Mouse (Mus musculus) kidney, postnatal 0 days (tissue): ENCODE measurements around the gene Vmn2r81. TPM values are rescaled to one million over a fixed set of nuclear protein-coding genes. Genes with fewer than 3 reads are reported as not detected.
"Not testable (repeated sequence)": the region's sequence is repeated elsewhere in the genome, so short reads cannot be mapped to it uniquely, and the experiment has no call there.

ENCODE experiments used
- ATAC-seq: fragments of 200-750 bp; cut with Nextera tagmentation; replicated peaks from 2 replicates; pipeline ENCODE4 v1.8.0; 2017; ENCODE audit warnings: low read depth, moderate number of reproducible peaks, moderate TSS enrichment, moderate library complexity; ENCODE audit not compliant: low FRiP score
- DNase-seq: peaks from one replicate; pipeline ENCODE4 v3.0.0-alpha.2; 2016; ENCODE audit warnings: low spot score
- H3K27ac ChIP-seq: fragments of 300-500 bp; sonication (generic); 2 replicates; pipeline ENCODE4 v1.5.1; 2014; ENCODE audit warnings: mild to moderate bottlenecking
- H3K27me3 ChIP-seq: fragments of 300-500 bp; sonication (generic); 2 replicates; pipeline ENCODE4 v1.6.1; 2014; ENCODE audit warnings: low read length, mixed read lengths; ENCODE audit not compliant: insufficient read depth
- H3K36me3 ChIP-seq: fragments of 300-500 bp; sonication (generic); 2 replicates; pipeline ENCODE4 v1.6.1; 2014; ENCODE audit warnings: low read length, mixed read lengths; ENCODE audit not compliant: insufficient read depth
- H3K4me1 ChIP-seq: fragments of 300-500 bp; sonication (generic); replicated peaks from 2 replicates; pipeline ENCODE4 v1.6.1; 2014; ENCODE audit warnings: antibody characterized with exemption, low read length, mixed read lengths; ENCODE audit not compliant: insufficient read depth
- H3K4me2 ChIP-seq: fragments of 300-500 bp; sonication (generic); 2 replicates; pipeline ENCODE4 v1.6.1; 2014; ENCODE audit warnings: mild to moderate bottlenecking, low read length, moderate library complexity, mixed read lengths
- H3K4me3 ChIP-seq: fragments of 300-500 bp; sonication (generic); replicated peaks from 2 replicates; pipeline ENCODE4 v1.5.1; 2014; ENCODE audit warnings: low read depth, low read length
- H3K9ac ChIP-seq: fragments of 300-500 bp; sonication (generic); 2 replicates; pipeline ENCODE4 v1.6.1; 2014; ENCODE audit warnings: low read depth, low read length
- H3K9me3 ChIP-seq: fragments of 300-500 bp; sonication (generic); replicated peaks from 2 replicates; pipeline ENCODE4 v1.6.1; 2016; ENCODE audit warnings: low read length, inconsistent platforms, mixed read lengths
- CTCF ChIP-seq: IDR thresholded peaks from 2 replicates; pipeline ENCODE4 v1.5.1; 2016; ENCODE audit warnings: antibody characterized with exemption, low read depth, mild to moderate bottlenecking, moderate library complexity
- WGBS: fragments of 180-500 bp; shearing (Covaris S2); extraction: QIAGEN DNeasy Blood & Tissue Kit; methylation state at CpG from one replicate; pipeline ENCODE4 v1.1.7; 2014; 5-methylcytosine and 5-hydroxymethylcytosine counted together
- polyA plus RNA-seq: library from polyadenylated mRNA; unstranded; fragments of >200 nt; fragmentation: Nextera tagmentation; extraction: Ambion mirVana; gene quantifications from 2 replicates; pipeline ENCODE4 v1.2.1, GENCODE M21; 2015

Gene Vmn2r81
- polyA plus RNA-seq: not detected in 2 replicates

GRCm38 (mm10) chr10:79247392-79247791 lies at the start of gene Vmn2r81:
Vmn2r81 (plus strand) TSS chr10:79247692.
- H3K9ac ChIP-seq, H3K36me3 ChIP-seq, H3K4me2 ChIP-seq, H3K9me3 ChIP-seq, ATAC-seq, H3K27me3 ChIP-seq, DNase-seq, H3K4me3 ChIP-seq, H3K4me1 ChIP-seq, H3K27ac ChIP-seq: not testable (repeated sequence)
- 68% methylated on average over 3 of the region's 3 CpGs for WGBS

- not testable (repeated sequence) for H3K9me3 ChIP-seq, H3K4me2 ChIP-seq, H3K27ac ChIP-seq, H3K9ac ChIP-seq, H3K36me3 ChIP-seq, DNase-seq, H3K4me3 ChIP-seq, ATAC-seq, H3K27me3 ChIP-seq, H3K4me1 ChIP-seq
- whole genome bisulfite sequencing: 80% methylated on average over 1 of the region's 1 CpGs
Measured at GRCm38 (mm10) chr10:79199973-79200372, 47.5 kb upstream of the Vmn2r81 start.

GRCm38 (mm10) chr10:79220432-79220831 lies 27.1 kb upstream of the Vmn2r81 start:
- Histone ChIP-seq H3K9me3 (no peaks in the 10 kb centered on the region), H3K4me3 (no peak overlapping the region), H3K4me2 (no peak overlapping the region), H3K9ac (no peak overlapping the region), H3K27ac (no peak overlapping the region), H3K27me3 (no peaks in the 10 kb centered on the region), H3K4me1 (no peaks in the 10 kb centered on the region), H3K36me3 (no peaks in the 10 kb centered on the region)
- DNase-seq (no peak), ATAC-seq (no peak)
- TF ChIP-seq CTCF: no peak

DNA sequence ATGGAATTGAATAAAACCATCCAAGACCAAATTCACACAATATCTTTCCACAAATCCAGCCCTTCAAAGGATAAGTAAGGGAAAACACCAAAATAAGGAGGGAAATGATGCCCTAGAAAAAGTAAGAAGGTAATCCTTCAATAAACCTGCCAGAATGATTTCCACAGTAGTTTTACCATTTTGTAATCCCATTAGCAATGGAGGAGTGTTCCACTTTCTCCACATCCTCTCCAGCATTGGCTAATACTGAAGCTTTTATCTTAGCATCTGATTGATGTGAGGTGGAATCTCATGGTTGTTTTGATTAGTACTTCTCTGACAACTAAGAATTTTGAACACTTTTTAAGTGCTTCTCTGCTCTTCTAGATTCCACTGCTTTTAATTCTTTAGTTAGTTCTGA lies 25.9 kb upstream of the Vmn2r81 start:
- Histone ChIP-seq H3K4me2 (no peak overlapping the region), H3K9me3 (no peaks in the 10 kb centered on the region), H3K4me1 (no peaks in the 10 kb centered on the region), H3K36me3 (no peaks in the 10 kb centered on the region), H3K27me3 (no peaks in the 10 kb centered on the region), H3K27ac (no peak overlapping the region), H3K9ac (no peak overlapping the region), H3K4me3 (no peak overlapping the region)
- ATAC-seq: no peak
- DNase-seq: no peak
- no peak for TF ChIP-seq CTCF

DNA sequence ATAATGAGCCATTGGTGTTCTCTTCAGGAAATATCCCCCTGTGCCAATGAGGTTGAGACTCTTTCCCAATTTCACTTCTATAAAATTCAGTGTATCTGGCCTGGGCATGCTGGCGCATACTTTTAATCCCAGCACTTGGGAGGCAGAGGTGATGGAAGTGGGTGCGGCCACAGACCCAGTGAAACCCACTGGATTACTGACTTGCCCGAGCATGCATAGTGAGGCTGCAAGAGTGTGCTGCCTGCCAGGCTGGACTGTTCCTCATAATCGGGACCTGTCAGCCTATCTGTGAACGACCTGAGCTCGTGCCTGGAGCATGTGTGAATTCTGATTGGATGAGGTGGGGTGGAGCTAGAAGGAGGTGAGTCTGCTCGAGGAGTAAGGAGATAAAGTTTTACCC lies 25.3 kb upstream of the Vmn2r81 start:
- no peak overlapping the region for H3K27ac ChIP-seq
- H3K4me1 ChIP-seq: no peaks in the 10 kb centered on the region
- WGBS: 71% methylated on average over 7 of the region's 7 CpGs
- DNase-seq (no peak), ATAC-seq (no peak)
- no peak overlapping the region for H3K4me2 ChIP-seq
- H3K9me3 ChIP-seq: no peaks in the 10 kb centered on the region
- H3K27me3 ChIP-seq: no peaks in the 10 kb centered on the region
- no peak overlapping the region for H3K9ac ChIP-seq
- H3K36me3 ChIP-seq: no peaks in the 10 kb centered on the region
- no peak overlapping the region for H3K4me3 ChIP-seq
- no peak for TF ChIP-seq CTCF

DNA sequence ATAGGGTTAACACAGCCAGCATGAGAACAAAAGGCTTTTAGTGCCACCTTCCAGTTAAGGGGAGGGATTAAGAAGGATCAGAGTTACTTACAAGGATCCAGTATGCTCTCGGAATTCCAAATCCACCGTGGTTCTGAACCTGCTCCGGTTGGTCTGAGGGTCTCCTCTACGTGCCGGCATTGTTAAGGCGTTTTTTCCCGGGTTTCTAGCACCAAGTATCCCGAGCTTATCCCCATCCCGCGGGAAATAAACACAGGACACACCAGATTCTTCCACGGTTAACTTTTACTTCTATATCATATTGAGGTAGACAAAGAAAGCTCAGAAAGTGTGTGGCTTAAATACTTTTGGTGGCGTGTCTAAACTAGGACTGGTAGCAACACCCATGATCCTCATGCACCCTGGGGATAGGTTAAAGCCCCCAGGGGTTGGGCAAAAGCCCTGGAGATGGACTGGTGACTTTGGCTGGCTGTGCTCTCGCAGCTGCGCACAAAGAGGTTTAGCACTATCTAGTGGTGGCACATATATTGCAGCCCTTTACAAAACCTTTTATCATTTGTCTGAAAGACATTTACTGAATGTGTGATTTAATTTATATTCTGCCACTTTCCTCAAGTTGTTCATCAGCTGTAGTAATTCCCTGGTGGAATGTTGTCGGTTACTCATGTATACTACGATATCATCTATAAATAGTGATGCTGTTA lies 74.7 kb downstream of the Vmn2r81 start:
- not testable (repeated sequence) for H3K9ac ChIP-seq, H3K36me3 ChIP-seq, H3K4me1 ChIP-seq, H3K9me3 ChIP-seq, H3K27me3 ChIP-seq
- peak overlapping the region; percentile 43 for H3K4me2 ChIP-seq
- TF ChIP-seq CTCF: peak; percentile 60
- H3K4me3 ChIP-seq: peak overlapping the region; percentile 26; the same call in 1 of the 2 replicates
- WGBS: 2% methylated on average over 16 of the region's 16 CpGs
- peak; percentile 28 for DNase-seq
- H3K27ac ChIP-seq: 0 out of 2 replicates have a peak overlapping the region, but pooled peaks have one; percentile 31
- ATAC-seq: 0 out of 2 replicates have a peak, but pooled peaks have one; percentile 40

DNA sequence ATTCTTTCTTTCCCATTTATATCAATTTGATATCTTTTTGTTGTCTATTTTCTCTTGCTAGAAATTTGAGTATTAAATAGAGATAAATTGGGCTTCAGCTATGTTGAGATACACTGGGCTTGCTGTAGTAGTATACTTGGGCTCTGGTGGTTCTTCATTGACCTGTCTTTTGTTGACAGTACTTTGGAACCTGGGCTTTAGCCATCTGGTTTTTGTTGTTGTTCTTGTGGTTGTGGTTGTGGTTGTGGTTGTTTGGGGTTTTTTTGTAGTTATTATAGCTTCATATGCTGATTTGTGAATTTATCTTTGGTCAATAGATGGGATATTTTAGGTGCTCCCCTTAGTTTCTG lies 75.2 kb downstream of the Vmn2r81 start:
- Histone ChIP-seq H3K36me3 (no peaks in the 10 kb centered on the region), H3K4me1 (no peaks in the 10 kb centered on the region), H3K27ac (no peak overlapping the region), H3K27me3 (no peaks in the 10 kb centered on the region), H3K4me2 (no peak overlapping the region), H3K4me3 (no peak overlapping the region), H3K9ac (no peak overlapping the region), H3K9me3 (no peaks in the 10 kb centered on the region)
- no peak for TF ChIP-seq CTCF
- ATAC-seq: no peak
- no peak for DNase-seq

Other genes starting within 250 kb of the Vmn2r81 start
- gene Olfr1351, start 235.2 kb upstream of the Vmn2r81 start, polyA plus RNA-seq: not detected in 2 replicates
- gene Olfr57, start 219.0 kb upstream of the Vmn2r81 start, polyA plus RNA-seq: not detected in 2 replicates
- gene 2610008E11Rik, start 150.1 kb upstream of the Vmn2r81 start, polyA plus RNA-seq: 18.8 and 19.6 TPM in 2 replicates
- gene Vmn2r80, start 98.9 kb upstream of the Vmn2r81 start, polyA plus RNA-seq: not detected in 2 replicates
- gene Vmn2r82, start 108.8 kb downstream of the Vmn2r81 start, polyA plus RNA-seq: not detected in 2 replicates
- not detected in 2 replicates for gene Vmn2r83, start 221.0 kb downstream of the Vmn2r81 start, polyA plus RNA-seq